Mouse (Mus musculus) neural tube, embryonic 14.5 days (tissue): Measurements from ENCODE around the gene Olfr142. TPM values are rescaled to one million over a fixed set of nuclear protein-coding genes. Genes with fewer than 3 reads are reported as not detected.
"Not testable (repeated sequence)": the region's sequence is repeated elsewhere in the genome, so short reads cannot be mapped to it uniquely, and the experiment has no call there.

Experiments used
- ATAC-seq: fragments of 200-750 bp; cut with Nextera tagmentation; 2 replicates; pipeline ENCODE4 v1.8.0; 2017; ENCODE audit warnings: low read depth, mild to moderate bottlenecking, moderate TSS enrichment, moderate library complexity
- H3K27ac ChIP-seq: fragments of 300-500 bp; sonication (generic); 2 replicates; pipeline ENCODE4 v1.5.1; 2014; ENCODE audit warnings: low read depth, mild to moderate bottlenecking, control low read depth, low read length, moderate library complexity, mixed read lengths
- H3K27me3 ChIP-seq: fragments of 300-500 bp; sonication (generic); 2 replicates; pipeline ENCODE4 v1.6.1; 2014; ENCODE audit warnings: low read length; ENCODE audit not compliant: control insufficient read depth, insufficient read depth
- H3K36me3 ChIP-seq: fragments of 300-500 bp; sonication (generic); 2 replicates; pipeline ENCODE4 v1.6.1; 2014; ENCODE audit warnings: low read length, mixed read lengths; ENCODE audit not compliant: control insufficient read depth, insufficient read depth
- H3K4me1 ChIP-seq: fragments of 300-500 bp; sonication (generic); 2 replicates; pipeline ENCODE4 v1.6.1; 2014; ENCODE audit warnings: low read length; ENCODE audit not compliant: control insufficient read depth, insufficient read depth
- H3K4me2 ChIP-seq: fragments of 300-500 bp; sonication (generic); 2 replicates; pipeline ENCODE4 v1.6.1; 2014; ENCODE audit warnings: mild to moderate bottlenecking, low read depth, low read length, control low read depth
- H3K4me3 ChIP-seq: fragments of 300-500 bp; sonication (generic); 2 replicates; pipeline ENCODE4 v1.5.1; 2014; ENCODE audit warnings: low read depth, low read length, control low read depth, mixed read lengths
- H3K9ac ChIP-seq: fragments of 300-500 bp; sonication (generic); replicated peaks from 2 replicates; pipeline ENCODE4 v1.6.1; 2014; ENCODE audit warnings: low read depth, mild to moderate bottlenecking, control low read depth, low read length, mixed read lengths
- H3K9me3 ChIP-seq: fragments of 300-500 bp; sonication (generic); 2 replicates; pipeline ENCODE4 v1.6.1; 2016; ENCODE audit warnings: low read length; ENCODE audit not compliant: control insufficient read depth
- WGBS: fragments of 180-500 bp; shearing (Covaris S2); extraction: QIAGEN DNeasy Blood & Tissue Kit; methylation state at CpG from one replicate; pipeline ENCODE4 v1.1.7; 2014; 5-methylcytosine and 5-hydroxymethylcytosine counted together
- polyA plus RNA-seq: library from polyadenylated mRNA; unstranded; fragments of >200 nt; fragmentation: Nextera tagmentation; extraction: Ambion mirVana; gene quantifications from 2 replicates; pipeline ENCODE4 v1.2.1, GENCODE M21; 2014

Gene Olfr142
- not detected in 2 replicates for polyA plus RNA-seq

DNA sequence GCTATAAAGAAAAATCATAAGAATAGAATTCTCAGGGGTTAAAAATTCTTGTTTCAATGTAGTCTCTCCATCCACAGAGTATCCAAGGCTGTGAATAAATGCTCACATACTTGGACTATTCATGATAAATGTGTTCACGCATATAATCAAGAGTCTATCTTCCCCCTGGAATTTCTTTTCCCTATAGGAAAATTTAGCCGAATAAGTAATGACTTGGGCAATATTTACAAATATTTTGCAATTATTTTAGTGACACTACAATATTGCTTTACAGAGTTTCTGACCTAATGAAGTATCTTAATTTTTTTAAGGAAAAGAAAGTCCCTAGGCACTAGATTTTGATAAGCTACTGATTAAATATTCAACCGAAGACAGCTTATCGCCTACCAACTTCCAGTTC, at the start of gene Olfr142:
Gene Olfr142, minus strand, starts transcription at position 101 of the 400 bp plus-strand sequence.
- no peak for ATAC-seq
- Histone ChIP-seq H3K9me3 (no peaks in the 10 kb centered on the region), H3K9ac (no peak within 1 kb of the TSS), H3K36me3 (no peaks in the 10 kb centered on the region), H3K27me3 (no peaks in the 10 kb centered on the region), H3K4me1 (no peaks in the 10 kb centered on the region), H3K27ac (no peak within 1 kb of the TSS), H3K4me3 (no peak within 1 kb of the TSS), H3K4me2 (no peak within 1 kb of the TSS)
- 94% methylated on average over 4 of the region's 4 CpGs for WGBS

DNA sequence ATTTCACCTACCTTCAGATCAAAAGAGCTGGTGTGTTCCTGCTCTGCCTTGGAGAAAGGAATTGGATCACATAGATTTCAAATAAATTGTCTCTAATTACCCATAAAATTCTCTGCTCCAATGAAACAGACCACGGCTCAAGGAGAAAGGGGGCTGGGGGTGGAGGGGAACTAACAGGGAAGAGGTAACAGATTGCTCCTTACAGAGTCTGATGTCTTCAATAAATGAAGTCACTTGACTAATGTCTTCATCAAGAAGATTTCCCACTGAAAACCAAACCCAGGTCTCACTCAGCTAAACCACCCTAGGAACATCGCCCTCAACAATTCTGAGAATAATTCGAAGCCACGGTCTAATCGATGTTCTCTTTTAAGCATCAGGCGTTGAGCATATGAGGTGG, 35.3 kb upstream of the Olfr142 start, which contains the start of gene Olfr1272:
Gene Olfr1272, minus strand, starts transcription at position 101 of the 400 bp plus-strand sequence.
- Histone ChIP-seq H3K27me3 (no peaks in the 10 kb centered on the region), H3K4me1 (no peaks in the 10 kb centered on the region), H3K27ac (no peak within 1 kb of the TSS), H3K4me3 (no peak within 1 kb of the TSS), H3K4me2 (no peak within 1 kb of the TSS), H3K36me3 (no peaks in the 10 kb centered on the region), H3K9ac (no peak within 1 kb of the TSS), H3K9me3 (no peaks in the 10 kb centered on the region)
- ATAC-seq = no peak
- 87% methylated on average over 6 of the region's 6 CpGs for WGBS

DNA sequence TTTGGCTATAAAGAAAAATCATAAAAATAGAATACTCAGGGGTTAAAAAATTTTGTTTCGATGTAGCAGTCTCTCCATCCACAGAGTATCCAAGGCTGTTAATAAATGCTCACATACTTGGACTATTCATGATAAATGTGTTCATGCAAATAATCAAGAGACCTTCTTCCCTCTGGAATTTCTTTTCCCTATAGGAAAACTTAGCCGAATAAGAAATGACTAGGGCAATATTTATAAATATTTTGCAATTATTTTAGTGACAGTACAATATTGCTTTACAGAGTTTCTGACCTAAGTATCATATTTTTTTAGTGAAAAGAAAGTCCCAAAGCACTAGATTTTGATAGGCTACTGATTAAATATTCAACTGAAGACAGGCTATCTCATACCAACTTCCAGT, 13.5 kb upstream of the Olfr142 start, which contains the start of gene Olfr1271:
Gene Olfr1271, minus strand, starts transcription at position 101 of the 400 bp plus-strand sequence.
- no peak for ATAC-seq
- no peaks in the 10 kb centered on the region for H3K27me3 ChIP-seq
- H3K36me3 ChIP-seq = no peaks in the 10 kb centered on the region
- WGBS = 91% methylated on average over 2 of the region's 2 CpGs
- H3K9me3 ChIP-seq = no peaks in the 10 kb centered on the region
- no peak within 1 kb of the TSS for H3K27ac ChIP-seq
- H3K4me1 ChIP-seq = no peaks in the 10 kb centered on the region
- H3K4me3 ChIP-seq = no peak within 1 kb of the TSS
- no peak within 1 kb of the TSS for H3K4me2 ChIP-seq
- H3K9ac ChIP-seq = no peak within 1 kb of the TSS

DNA sequence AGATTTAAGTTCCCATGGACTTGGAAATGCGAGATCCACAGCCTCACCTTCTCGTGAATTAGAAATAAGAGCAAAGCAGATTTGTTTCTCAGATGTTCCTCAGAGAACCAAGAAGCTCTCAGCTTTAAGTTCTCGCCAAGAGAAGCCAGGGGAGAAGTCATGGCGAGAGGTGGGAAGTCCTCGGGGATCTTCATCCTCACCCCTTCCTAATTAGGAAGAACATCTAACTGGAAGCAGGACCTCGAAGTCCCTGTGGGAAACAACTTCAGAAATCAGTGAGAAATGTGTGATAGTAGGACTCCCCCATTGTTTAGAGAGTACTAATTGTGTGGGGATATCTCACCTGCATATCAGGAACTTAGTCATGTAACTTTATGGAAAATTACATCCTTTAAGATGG, 33.0 kb downstream of the Olfr142 start, which contains the start of gene Olfr1506:
Gene Olfr1506, minus strand, starts transcription at position 101 of the 400 bp plus-strand sequence.
- H3K9ac ChIP-seq, H3K4me2 ChIP-seq, H3K4me3 ChIP-seq, H3K36me3 ChIP-seq, H3K9me3 ChIP-seq, ATAC-seq, H3K4me1 ChIP-seq, H3K27ac ChIP-seq, H3K27me3 ChIP-seq: not testable (repeated sequence)
- WGBS = no CpG with 5 or more reads among the region's 6 CpGs

Other genes starting within 250 kb of the Olfr142 start
- not detected in 2 replicates for gene Olfr1263, start 245.5 kb downstream of the Olfr142 start, polyA plus RNA-seq
- not detected in 2 replicates for gene Olfr1264, start 232.0 kb downstream of the Olfr142 start, polyA plus RNA-seq
- gene Olfr1265, start 222.3 kb downstream of the Olfr142 start, polyA plus RNA-seq = not detected in 2 replicates
- not detected in 2 replicates for gene Olfr140, start 194.0 kb downstream of the Olfr142 start, polyA plus RNA-seq
- not detected in 2 replicates for gene Olfr1269, start 136.2 kb downstream of the Olfr142 start, polyA plus RNA-seq
- gene Olfr32, start 115.3 kb downstream of the Olfr142 start, polyA plus RNA-seq = not detected in 2 replicates
- not detected in 2 replicates for gene Olfr1270, start 104.5 kb downstream of the Olfr142 start, polyA plus RNA-seq
- not detected in 2 replicates for gene Olfr1506, start 33.1 kb downstream of the Olfr142 start, polyA plus RNA-seq
- not detected in 2 replicates for gene Olfr1271, start 13.4 kb upstream of the Olfr142 start, polyA plus RNA-seq
- gene Olfr1272, start 35.2 kb upstream of the Olfr142 start, polyA plus RNA-seq = not detected in 2 replicates
- gene Gm13769, start 64.6 kb upstream of the Olfr142 start, polyA plus RNA-seq = not detected in 2 replicates
- not detected in 2 replicates for gene Olfr1274-ps, start 141.1 kb upstream of the Olfr142 start, polyA plus RNA-seq